Mouse (Mus musculus): Measurements from ENCODE around the gene Tiam1.
"Not testable (repeated sequence)": the region's sequence is repeated elsewhere in the genome, so short reads cannot be mapped to it uniquely, and the experiment has no call there.

Tiam1 gene

GRCm38 (mm10) chr16:90104714-90105459 is 38.7 kb downstream of the Tiam1 start:
- no peak for DNase-seq (ENCODE audit: low spot score)

- no peak for DNase-seq (ENCODE audit: low spot score)
These were observed 39.8 kb downstream of the Tiam1 start for GRCm38 (mm10) chr16:90103726-90104125.

- DNase-seq (ENCODE audit: low spot score) = no peak
These were observed 41.0 kb downstream of the Tiam1 start for GRCm38 (mm10) chr16:90102596-90102995.

DNA sequence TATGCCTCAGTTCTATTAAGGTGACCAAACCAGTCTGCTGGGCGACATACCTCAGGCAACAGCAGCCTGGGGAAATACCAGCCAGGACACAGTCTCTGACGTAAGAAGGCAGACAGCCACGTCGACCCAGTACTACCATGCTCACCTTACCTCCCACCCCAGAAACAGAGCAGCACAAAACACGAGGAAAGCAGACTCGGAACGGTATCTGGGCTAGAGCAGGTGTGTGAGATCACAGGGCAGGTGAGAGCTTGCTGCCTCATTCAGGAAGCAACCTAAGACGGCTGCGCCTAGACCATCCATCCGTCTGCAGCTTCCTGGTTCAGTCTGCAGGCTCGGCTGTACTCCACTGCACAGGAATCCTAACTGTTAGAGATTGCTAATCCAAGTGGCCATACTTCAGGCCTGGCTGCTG is 45.4 kb downstream of the Tiam1 start:
- no peak for DNase-seq (ENCODE audit: low spot score)

DNA sequence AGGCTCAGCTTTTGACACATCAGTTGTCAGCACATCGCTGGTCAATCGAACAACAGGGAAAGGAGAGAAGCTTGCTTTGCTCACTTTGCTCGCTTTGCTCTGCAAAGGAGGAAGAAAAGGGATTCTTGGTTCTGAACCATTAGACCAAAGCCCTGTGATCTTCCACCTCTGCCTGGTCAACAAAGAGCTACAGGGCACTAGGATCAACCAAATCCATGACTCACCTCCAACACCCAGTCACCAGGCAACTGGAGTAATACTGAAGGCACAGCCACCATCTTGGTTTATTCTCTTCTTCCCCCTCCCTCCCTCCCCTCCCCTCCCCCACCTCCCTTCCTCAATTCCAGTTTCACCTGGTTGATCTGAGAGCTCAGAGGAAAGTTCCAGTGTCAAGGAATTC is 45.8 kb downstream of the Tiam1 start:
- DNase-seq (ENCODE audit: low spot score) = no peak

- DNase-seq (ENCODE audit: low spot score) = no peak
These were observed 47.6 kb downstream of the Tiam1 start for GRCm38 (mm10) chr16:90096011-90096410.

GRCm38 (mm10) chr16:90093015-90093414 is 50.6 kb downstream of the Tiam1 start:
- DNase-seq (ENCODE audit: low spot score) = no peak

DNA sequence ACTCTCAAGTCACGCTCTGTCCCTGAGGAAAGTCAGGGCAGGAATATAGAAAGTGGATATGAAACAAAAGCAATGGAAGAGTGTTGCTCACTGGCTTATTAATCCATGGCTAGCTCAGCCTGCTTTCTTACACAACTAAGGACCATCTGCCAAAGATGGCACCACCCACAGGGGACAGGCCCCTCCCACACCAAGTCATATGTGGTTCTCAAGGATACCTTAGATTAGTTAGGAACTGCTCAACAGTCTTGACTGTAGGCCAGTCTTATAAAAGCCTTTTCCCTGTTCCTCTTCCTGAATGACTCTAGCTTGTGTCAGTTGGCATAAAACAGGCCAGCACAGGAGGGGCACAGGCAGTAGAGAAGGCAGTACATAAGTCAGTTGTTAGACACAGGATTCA is 51.7 kb downstream of the Tiam1 start:
- DNase-seq (ENCODE audit: low spot score) = no peak

DNA sequence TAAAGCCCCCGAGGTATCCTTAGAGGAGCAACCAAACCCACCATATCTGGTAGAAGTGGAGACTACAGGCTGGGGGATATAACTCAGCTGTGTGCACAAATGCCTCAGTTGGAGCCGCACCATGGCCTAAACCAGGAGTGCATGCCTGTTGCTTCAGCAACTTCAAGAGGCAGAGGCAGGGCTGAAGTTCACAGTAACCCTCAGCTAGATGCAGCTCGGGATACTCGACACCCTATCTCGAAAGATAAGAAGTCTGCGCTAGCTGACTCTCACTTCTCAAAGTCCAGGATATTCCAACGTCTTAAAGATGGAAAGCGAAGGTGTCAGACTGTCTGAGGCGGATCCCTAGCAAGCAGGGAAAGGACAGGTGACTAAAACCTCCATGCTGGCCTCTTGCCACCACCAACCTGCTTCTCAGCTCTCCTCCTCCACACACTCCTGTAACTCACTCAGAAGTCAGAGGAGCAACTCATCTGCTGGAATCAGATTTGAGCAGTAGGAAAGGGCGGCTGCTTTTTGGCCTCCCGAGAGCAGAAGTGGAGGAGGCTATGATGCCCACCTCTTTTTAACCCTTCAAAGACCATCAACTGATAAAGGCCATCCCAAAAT is 52.4 kb downstream of the Tiam1 start:
- DNase-seq (ENCODE audit: low spot score) = no peak

DNA sequence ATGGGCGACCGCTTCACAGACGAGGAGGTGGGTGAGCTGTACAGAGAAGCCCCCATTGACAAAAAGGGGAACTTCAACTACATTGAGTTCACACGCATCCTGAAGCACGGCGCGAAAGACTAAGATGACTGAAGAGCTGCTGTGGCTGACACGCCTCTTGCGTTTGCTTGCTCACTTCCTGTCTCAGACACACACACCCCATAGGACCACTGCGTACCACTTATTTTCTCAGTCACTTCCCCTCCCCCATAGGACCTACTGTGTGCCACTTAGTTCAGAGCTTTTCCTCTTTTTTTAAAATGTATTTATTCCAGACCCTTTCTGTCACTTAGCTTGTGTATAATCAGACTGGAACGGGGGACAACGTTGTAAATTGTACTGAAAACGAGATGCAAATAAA is 53.2 kb downstream of the Tiam1 start:
- no peak for DNase-seq (ENCODE audit: low spot score)

DNA sequence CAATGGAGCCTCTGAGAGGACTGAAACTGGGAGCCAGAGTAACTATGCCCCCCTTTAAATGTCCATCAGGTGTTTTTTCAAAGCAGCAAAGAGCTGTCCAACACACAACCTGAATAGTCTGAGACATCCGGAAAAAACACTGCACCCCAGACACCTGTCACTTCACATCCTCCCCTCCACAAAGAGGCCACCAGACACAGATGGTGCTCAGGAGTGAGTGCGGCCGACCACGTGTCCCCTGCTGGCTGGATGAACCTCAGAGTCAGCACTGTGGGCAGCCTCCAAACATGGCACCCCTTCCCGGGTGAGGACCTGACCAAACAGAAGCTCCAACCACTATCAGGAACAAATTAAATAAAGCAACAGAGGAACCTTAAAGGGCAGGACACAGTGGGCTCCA is 56.3 kb downstream of the Tiam1 start:
- no peak for DNase-seq (ENCODE audit: low spot score)

GRCm38 (mm10) chr16:90086111-90086510 is 57.5 kb downstream of the Tiam1 start:
- DNase-seq (ENCODE audit: low spot score) = no peak

- no peak for DNase-seq (ENCODE audit: low spot score)
These were observed 58.0 kb downstream of the Tiam1 start for GRCm38 (mm10) chr16:90085580-90085979.

DNA sequence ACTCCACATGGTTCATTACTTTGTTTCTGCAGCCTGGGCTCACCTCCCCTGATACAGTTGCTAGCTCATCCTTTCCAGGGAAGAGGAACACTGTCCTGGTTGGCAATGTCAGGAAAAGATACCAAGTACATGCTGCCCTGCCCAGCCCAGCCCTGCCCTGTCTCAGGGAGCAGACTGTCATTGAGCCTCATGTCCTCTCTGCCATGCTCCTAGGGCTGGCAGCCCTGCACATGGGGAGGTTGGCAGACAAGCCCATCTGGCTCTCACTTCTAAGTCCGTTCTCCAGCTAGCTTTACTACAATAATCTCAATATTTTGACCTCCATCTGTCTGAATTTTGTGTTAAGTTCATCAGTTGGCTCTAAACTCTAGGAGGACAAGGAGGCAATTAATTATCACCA is 62.4 kb downstream of the Tiam1 start:
- no peak for DNase-seq (ENCODE audit: low spot score)

DNA sequence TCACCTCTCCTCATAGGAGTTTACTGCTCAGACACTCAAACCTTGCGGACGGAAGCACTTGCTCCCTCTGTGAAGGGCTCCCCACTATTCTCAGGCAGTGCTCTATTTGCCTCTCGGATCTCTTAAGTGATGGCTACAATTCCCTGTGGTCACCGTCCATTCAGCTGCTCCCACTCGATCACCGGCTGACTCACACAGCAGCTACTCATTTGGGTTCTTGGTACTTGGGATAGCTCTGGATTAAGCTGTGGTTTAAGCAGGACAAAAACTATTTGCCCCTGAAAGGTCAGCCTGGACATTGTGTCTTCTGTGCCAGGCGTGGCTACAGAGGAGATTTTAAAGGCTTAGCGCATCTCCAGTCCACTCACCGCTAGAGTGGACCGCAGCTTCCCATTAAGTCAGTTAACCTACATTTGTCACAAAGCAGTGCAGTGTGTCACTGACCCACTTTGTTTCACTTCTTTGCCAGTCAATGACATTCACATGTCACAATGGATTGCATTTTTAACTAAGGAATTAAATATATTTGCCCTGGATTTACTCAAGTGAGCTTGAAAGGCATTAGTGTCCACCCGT is 64.7 kb downstream of the Tiam1 start:
- no peak for DNase-seq (ENCODE audit: low spot score)

- peak; percentile 57 for DNase-seq (ENCODE audit: low spot score)
These were observed 70.1 kb downstream of the Tiam1 start for GRCm38 (mm10) chr16:90073510-90073909.

GRCm38 (mm10) chr16:90072651-90073050 is 70.9 kb downstream of the Tiam1 start:
- no peak for DNase-seq (ENCODE audit: low spot score)

- DNase-seq (ENCODE audit: low spot score) = not testable (repeated sequence)
These were observed 72.4 kb downstream of the Tiam1 start for GRCm38 (mm10) chr16:90071125-90071524.

DNA sequence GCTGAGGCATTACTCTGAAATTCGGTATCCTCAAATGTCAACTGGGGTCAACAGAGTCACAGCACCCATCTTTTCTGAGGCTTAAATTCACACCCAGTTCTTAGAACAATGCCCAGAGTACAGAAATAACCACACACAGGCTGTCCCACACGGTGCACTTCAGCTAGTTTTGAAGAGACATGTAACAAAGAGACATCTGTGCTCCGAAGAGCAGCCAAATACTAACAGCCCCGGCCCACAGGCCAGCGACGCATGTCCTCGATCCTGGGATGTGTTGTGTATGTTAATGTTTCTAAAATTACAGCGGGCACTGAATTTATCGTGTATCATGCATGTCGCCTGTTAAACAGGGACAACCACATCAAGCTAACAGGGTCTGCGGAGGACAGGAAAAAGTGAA is 73.5 kb downstream of the Tiam1 start:
- DNase-seq (ENCODE audit: low spot score) = no peak

GRCm38 (mm10) chr16:90069197-90069596 is 74.4 kb downstream of the Tiam1 start:
- DNase-seq (ENCODE audit: low spot score) = no peak

GRCm38 (mm10) chr16:90052905-90053519 is 90.6 kb downstream of the Tiam1 start:
- no peak for DNase-seq (ENCODE audit: low spot score)

GRCm38 (mm10) chr16:90052409-90052808 is 91.2 kb downstream of the Tiam1 start:
- DNase-seq (ENCODE audit: low spot score) = no peak

GRCm38 (mm10) chr16:90051051-90051450 is 92.5 kb downstream of the Tiam1 start:
- DNase-seq (ENCODE audit: low spot score) = no peak
